Mouse (Mus musculus) adrenal gland, postnatal 25 days (tissue): Measurements from ENCODE around the gene Rin1. TPM values are rescaled to one million over a fixed set of nuclear protein-coding genes. Genes with fewer than 3 reads are reported as not detected.

ENCODE experiments used
- DNase-seq: peaks from one replicate; pipeline ENCODE4 v3.0.0; 2021; ENCODE audit warnings: mixed read lengths
- total RNA-seq: library from RNA; stranded (reverse); gene quantifications from 2 replicates; pipeline ENCODE4 v1.2.3, GENCODE M21; 2021

The Rin1 gene
- total RNA-seq, 1 experiment from 2014 or later = 6.0 TPM

GRCm38 (mm10) chr19:5041588-5041987 lies 8.7 kb upstream of the Rin1 start:
- no peak for DNase-seq

GRCm38 (mm10) chr19:5045531-5045930 lies 4.8 kb upstream of the Rin1 start:
- DNase-seq = no peak

GRCm38 (mm10) chr19:5048138-5049056 lies 1.9 kb upstream of the Rin1 start:
- no peak for DNase-seq

- no peak for DNase-seq
Measured at GRCm38 (mm10) chr19:5049325-5049724, 956 bp upstream of the Rin1 start.

GRCm38 (mm10) chr19:5051031-5051430 lies 750 bp downstream of the Rin1 start:
- DNase-seq = no peak

GRCm38 (mm10) chr19:5051515-5051914 lies 1.2 kb downstream of the Rin1 start:
- DNase-seq = no peak

- no peak for DNase-seq
Measured at GRCm38 (mm10) chr19:5052166-5052822, 2.0 kb downstream of the Rin1 start.

GRCm38 (mm10) chr19:5052853-5053252 lies 2.6 kb downstream of the Rin1 start:
- DNase-seq = no peak

GRCm38 (mm10) chr19:5053909-5054308 lies 3.6 kb downstream of the Rin1 start:
- DNase-seq = peak; percentile 67

- no peak for DNase-seq
Measured at GRCm38 (mm10) chr19:5056251-5056650, 6.0 kb downstream of the Rin1 start.

GRCm38 (mm10) chr19:5057876-5058775 lies 7.8 kb downstream of the Rin1 start:
- DNase-seq = no peak

- DNase-seq = no peak
Measured at GRCm38 (mm10) chr19:5058801-5059771, 8.8 kb downstream of the Rin1 start.

GRCm38 (mm10) chr19:5060365-5061330 lies 10.4 kb downstream of the Rin1 start:
- no peak for DNase-seq

- no peak for DNase-seq
Measured at GRCm38 (mm10) chr19:5062041-5062440, 11.8 kb downstream of the Rin1 start.

GRCm38 (mm10) chr19:5062446-5062845 lies 12.2 kb downstream of the Rin1 start:
- DNase-seq = no peak

GRCm38 (mm10) chr19:5065104-5065503 lies 14.8 kb downstream of the Rin1 start:
- no peak for DNase-seq

GRCm38 (mm10) chr19:5067040-5067799 lies 16.9 kb downstream of the Rin1 start:
- DNase-seq = no peak

GRCm38 (mm10) chr19:5067867-5068569 lies 17.7 kb downstream of the Rin1 start, which contains the start of gene Cd248:
TSS of gene Cd248 (plus strand) at chr19:5068078.
- peak; percentile 69 for DNase-seq
